27 mouse cellular contexts compared by ENCODE assay signal in the genomic region with DNA sequence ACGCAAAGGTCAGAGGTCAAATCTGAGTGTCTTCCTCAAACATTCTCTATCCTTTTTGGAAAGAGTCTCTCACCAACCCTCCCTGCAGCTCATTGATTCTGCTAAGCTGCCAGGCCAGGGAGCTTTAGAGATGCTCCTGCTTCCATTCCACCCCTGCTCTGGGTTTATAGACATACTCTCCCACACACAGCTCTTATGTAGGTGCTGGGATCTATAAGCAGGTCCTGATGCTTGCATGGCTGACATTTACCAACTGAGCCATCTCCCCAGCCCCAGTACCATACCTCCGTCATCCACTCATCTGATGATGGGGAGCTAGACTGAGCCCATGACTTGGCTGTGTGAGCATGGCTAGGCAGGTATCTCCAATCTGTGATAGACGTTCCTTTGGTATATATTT.
DNase-seq lines count a peak whose midpoint lies in the region; ATAC-seq and TF ChIP-seq lines count a peak whose summit lies in the region.
"Had no signal": no experiment of that assay in that cellular context is flagged by ENCODE, and none has a peak within 500 bp of the region (broad histone marks: within the 10 kb centered on the region; RNA-seq: fewer than 3 reads in every experiment).

No protein-coding gene starts in this region.

- DNase-seq in hindbrain, postnatal 0 days (ENCODE audit: low spot score), result no peak
- DNase-seq in limb, embryonic 10.5 days (ENCODE audit: low spot score), result no peak
- DNase-seq in urinary bladder, postnatal 4 days (ENCODE audit: low spot score in 2 of 2), result no peak
- DNase-seq in liver, result no peak
- DNase-seq: adrenal gland, postnatal 36 days; cerebellum, adult 11-12 months; cerebellum, postnatal 10 days; gastrocnemius, postnatal 25 days; heart, adult 18-20 months; heart, postnatal 36 days; kidney, adult 2 months; kidney, postnatal 10 days; liver, embryonic 13.5 days; lung, embryonic 14.5 days; lung, postnatal 36 days; right cerebral cortex, postnatal 25 days; spleen, adult 18-20 months had no signal

- no peak overlapping the region for H3K4me3 ChIP-seq in hindbrain, embryonic 12.5 days
- H3K4me3 ChIP-seq in hindbrain, postnatal 0 days (ENCODE audit: low read length), result no peak overlapping the region
- H3K4me3 ChIP-seq in forebrain, embryonic 13.5 days, result no peak overlapping the region
- no peak overlapping the region for H3K4me3 ChIP-seq in limb, embryonic 10.5 days
- no peak overlapping the region for H3K4me3 ChIP-seq in midbrain, embryonic 15.5 days
- H3K4me3 ChIP-seq: embryonic facial prominence, embryonic 10.5 days; heart, embryonic 15.5 days; limb, embryonic 13.5 days; liver, embryonic 13.5 days; megakaryocyte, embryonic 14.5 days; neural tube, embryonic 12.5 days had no signal

- ATAC-seq in hindbrain, embryonic 12.5 days (ENCODE audit: low FRiP score), result no peak
- no peak for ATAC-seq in hindbrain, postnatal 0 days
- no peak for ATAC-seq in forebrain, embryonic 13.5 days
- ATAC-seq in midbrain, embryonic 15.5 days (replicated peaks), result no peak
- ATAC-seq: Patski had no signal

- no peak overlapping the region for H3K9ac ChIP-seq in hindbrain, embryonic 12.5 days
- no peak overlapping the region for H3K9ac ChIP-seq in hindbrain, postnatal 0 days (replicated peaks; ENCODE audit: low read length)
- no peak overlapping the region for H3K9ac ChIP-seq in forebrain, embryonic 13.5 days
- no peak overlapping the region for H3K9ac ChIP-seq in midbrain, embryonic 15.5 days
- H3K9ac ChIP-seq: heart, embryonic 15.5 days; limb, embryonic 13.5 days; liver, embryonic 13.5 days; lung, embryonic 14.5 days; neural tube, embryonic 12.5 days had no signal

- no peaks in the 10 kb centered on the region for H3K36me3 ChIP-seq in hindbrain, embryonic 12.5 days
- H3K36me3 ChIP-seq in hindbrain, postnatal 0 days (ENCODE audit: insufficient read depth, low read length), result no peaks in the 10 kb centered on the region
- H3K36me3 ChIP-seq in forebrain, embryonic 13.5 days (ENCODE audit: poor library complexity, severe bottlenecking), result no peaks in the 10 kb centered on the region
- H3K36me3 ChIP-seq in limb, embryonic 10.5 days, result no peaks in the 10 kb centered on the region
- no peaks in the 10 kb centered on the region for H3K36me3 ChIP-seq in midbrain, embryonic 15.5 days (replicated peaks)
- H3K36me3 ChIP-seq: embryonic facial prominence, embryonic 10.5 days; G1E; heart, embryonic 15.5 days; limb, embryonic 13.5 days; liver, embryonic 13.5 days; neural tube, embryonic 12.5 days had no signal

- TF ChIP-seq CTCF in hindbrain, postnatal 0 days (IDR thresholded peaks at IDR 0.05; ENCODE audit: low read depth), result no peak

- no peaks in the 10 kb centered on the region for H3K9me3 ChIP-seq in hindbrain, embryonic 12.5 days (replicated peaks)
- no peaks in the 10 kb centered on the region for H3K9me3 ChIP-seq in hindbrain, postnatal 0 days (ENCODE audit: low read length)
- no peaks in the 10 kb centered on the region for H3K9me3 ChIP-seq in forebrain, embryonic 13.5 days (replicated peaks)
- H3K9me3 ChIP-seq in limb, embryonic 10.5 days (replicated peaks), result no peaks in the 10 kb centered on the region
- no peaks in the 10 kb centered on the region for H3K9me3 ChIP-seq in midbrain, embryonic 15.5 days
- H3K9me3 ChIP-seq: embryonic facial prominence, embryonic 10.5 days; heart, embryonic 15.5 days; limb, embryonic 13.5 days; liver, embryonic 13.5 days; neural tube, embryonic 12.5 days had no signal

- H3K27me3 ChIP-seq in hindbrain, embryonic 12.5 days, result no peaks in the 10 kb centered on the region
- no peaks in the 10 kb centered on the region for H3K27me3 ChIP-seq in hindbrain, postnatal 0 days (ENCODE audit: insufficient read depth, low read length)
- H3K27me3 ChIP-seq in forebrain, embryonic 13.5 days, result no peaks in the 10 kb centered on the region
- no peaks in the 10 kb centered on the region for H3K27me3 ChIP-seq in limb, embryonic 10.5 days (ENCODE audit: low read depth, poor library complexity, severe bottlenecking)
- no peaks in the 10 kb centered on the region for H3K27me3 ChIP-seq in midbrain, embryonic 15.5 days (replicated peaks)
- H3K27me3 ChIP-seq: heart, embryonic 15.5 days; limb, embryonic 13.5 days; liver, embryonic 13.5 days; neural tube, embryonic 12.5 days; Patski had no signal

- peak overlapping the region; percentile 64; the same call in 1 of the 2 replicates for H3K27ac ChIP-seq in hindbrain, embryonic 12.5 days
- no peak overlapping the region for H3K27ac ChIP-seq in hindbrain, postnatal 0 days
- peak overlapping the region; percentile 37; the same call in 1 of the 2 replicates for H3K27ac ChIP-seq in forebrain, embryonic 13.5 days
- 0 out of 2 replicates have a peak overlapping the region, but pooled peaks have one; percentile 30 for H3K27ac ChIP-seq in limb, embryonic 10.5 days
- peak overlapping the region; percentile 77 for H3K27ac ChIP-seq in midbrain, embryonic 15.5 days
- H3K27ac ChIP-seq: heart, embryonic 15.5 days; limb, embryonic 13.5 days; liver, embryonic 13.5 days; neural tube, embryonic 12.5 days had no signal

- peaks cover 65% of the 10 kb centered on the region for H3K4me1 ChIP-seq in hindbrain, embryonic 12.5 days
- peaks cover 20% of the 10 kb centered on the region for H3K4me1 ChIP-seq in hindbrain, postnatal 0 days (ENCODE audit: insufficient read depth, low read length)
- peaks cover 63% of the 10 kb centered on the region for H3K4me1 ChIP-seq in forebrain, embryonic 13.5 days
- H3K4me1 ChIP-seq in limb, embryonic 10.5 days, result peaks cover 52% of the 10 kb centered on the region
- H3K4me1 ChIP-seq in midbrain, embryonic 15.5 days, result peaks cover 62% of the 10 kb centered on the region
- H3K4me1 ChIP-seq: liver, embryonic 13.5 days; megakaryocyte, embryonic 14.5 days had no signal

- WGBS in hindbrain, embryonic 12.5 days, result 77% methylated on average over 3 of the region's 3 CpGs
- 79% methylated on average over 3 of the region's 3 CpGs for WGBS in hindbrain, postnatal 0 days
- 86% methylated on average over 3 of the region's 3 CpGs for WGBS in forebrain, embryonic 13.5 days
- WGBS in limb, embryonic 10.5 days, result 91% methylated on average over 3 of the region's 3 CpGs
- 80% methylated on average over 3 of the region's 3 CpGs for WGBS in midbrain, embryonic 15.5 days

- no peak overlapping the region for H3K4me2 ChIP-seq in hindbrain, embryonic 12.5 days (replicated peaks)
- no peak overlapping the region for H3K4me2 ChIP-seq in hindbrain, postnatal 0 days (ENCODE audit: low read depth, low read length)
- H3K4me2 ChIP-seq in forebrain, embryonic 13.5 days, result no peak overlapping the region
- H3K4me2 ChIP-seq in midbrain, embryonic 15.5 days, result no peak overlapping the region
- H3K4me2 ChIP-seq: heart, embryonic 15.5 days; limb, embryonic 13.5 days; liver, embryonic 13.5 days; lung, embryonic 14.5 days; neural tube, embryonic 12.5 days had no signal
